Mouse (Mus musculus) C2C12 (cell line): ENCODE measurements around the gene Mcrip1. TPM values are rescaled to one million over a fixed set of nuclear protein-coding genes. Genes with fewer than 3 reads are reported as not detected.
A peak's percentile ranks its signal among the peaks of the same experiment; 100 is the strongest.

Experiments used
- H3K27me3 ChIP-seq: one replicate; pipeline ENCODE4 v1.6.1; 2011; ENCODE audit not compliant: control insufficient read depth, insufficient read depth, insufficient read length
- H3K36me3 ChIP-seq: one replicate; pipeline ENCODE4 v1.6.1; 2011; ENCODE audit not compliant: control insufficient read depth, insufficient read depth
- H3K4me3 ChIP-seq: one replicate; pipeline ENCODE4 v1.5.1; 2011; ENCODE audit warnings: mild to moderate bottlenecking, control low read depth; ENCODE audit not compliant: poor library complexity, insufficient read depth, severe bottlenecking
- H3K79me2 ChIP-seq: one replicate; pipeline ENCODE4 v1.6.1; 2011; ENCODE audit not compliant: control insufficient read depth, insufficient read depth
- H3K79me3 ChIP-seq: one replicate; pipeline ENCODE4 v1.6.1; 2011; ENCODE audit warnings: low read depth, control low read depth
- H3ac ChIP-seq: one replicate; pipeline ENCODE3; 2011; ENCODE audit warnings: low read depth; ENCODE audit not compliant: control insufficient read depth, insufficient read length
- CEBPB ChIP-seq: IDR thresholded peaks from one replicate; pipeline ENCODE4 v1.6.1; 2011; ENCODE audit warnings: low read depth, mild to moderate bottlenecking, control low read depth, moderate library complexity
- CTCF ChIP-seq: IDR thresholded peaks from one replicate; pipeline ENCODE4 v1.5.1; 2011; ENCODE audit not compliant: control insufficient read depth, insufficient read depth, insufficient read length
- FOSL1 ChIP-seq: IDR thresholded peaks from one replicate; pipeline ENCODE4 v1.8.0; 2011; ENCODE audit warnings: mild to moderate bottlenecking, low read length; ENCODE audit not compliant: poor library complexity, insufficient read depth, severe bottlenecking
- MAX ChIP-seq: IDR thresholded peaks from one replicate; pipeline ENCODE4 v1.6.1; 2011; ENCODE audit warnings: mild to moderate bottlenecking, control low read depth
- MYOD1 ChIP-seq: IDR thresholded peaks from one replicate; pipeline ENCODE4 v1.6.1; 2011; ENCODE audit warnings: low read depth; ENCODE audit not compliant: control insufficient read depth, insufficient read length
- MYOG ChIP-seq: IDR thresholded peaks from one replicate; pipeline ENCODE4 v1.6.1; 2011; ENCODE audit not compliant: control insufficient read depth, insufficient read length; ENCODE audit errors: extremely low read depth
- USF1 ChIP-seq: IDR thresholded peaks from one replicate; pipeline ENCODE4 v1.6.1; 2011; ENCODE audit warnings: low read depth, mild to moderate bottlenecking, control low read depth, moderate library complexity
- polyA plus RNA-seq: library from polyadenylated mRNA; unstranded; fragments of >200 nt; fragmentation: generic; extraction: Trizol; gene quantifications from one replicate; pipeline ENCODE4 v1.2.1, GENCODE M21; 2012; ENCODE audit warnings: missing spikeins

Gene Mcrip1
- polyA plus RNA-seq, 1 experiment = 90.7 TPM

DNA sequence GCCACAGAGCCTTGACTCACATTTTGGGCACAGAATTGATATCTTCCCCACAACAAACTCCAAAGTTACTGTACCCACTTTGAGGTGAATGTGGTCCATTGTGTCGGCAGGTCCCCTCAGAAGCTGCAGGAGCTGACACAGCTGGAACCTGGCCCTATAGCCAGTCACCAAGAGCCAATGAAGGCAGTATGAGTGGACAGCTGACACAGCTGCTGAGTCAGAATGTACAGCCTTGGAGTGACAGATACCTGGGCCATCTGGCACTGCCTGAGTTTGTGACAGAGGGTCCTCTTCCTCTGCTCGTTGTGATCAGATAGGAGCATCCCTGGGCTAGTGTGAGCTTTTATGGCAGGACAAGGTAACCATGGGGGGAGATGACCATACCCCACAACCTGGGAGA is 5.7 kb upstream of the Mcrip1 start:
- Histone ChIP-seq H3ac (no peak overlapping the region), H3K79me3 (no peaks in the 10 kb centered on the region), H3K27me3 (no peaks in the 10 kb centered on the region), H3K79me2 (peaks cover 1% of the 10 kb centered on the region), H3K4me3 (no peak overlapping the region), H3K36me3 (peaks cover 12% of the 10 kb centered on the region)
- no peak for TF ChIP-seq FOSL1
- TF ChIP-seq CTCF = no peak
- no peak for TF ChIP-seq MYOG
- TF ChIP-seq CEBPB = no peak
- peak; percentile 46 for TF ChIP-seq MYOD1
- no peak for TF ChIP-seq MAX
- no peak for TF ChIP-seq USF1

DNA sequence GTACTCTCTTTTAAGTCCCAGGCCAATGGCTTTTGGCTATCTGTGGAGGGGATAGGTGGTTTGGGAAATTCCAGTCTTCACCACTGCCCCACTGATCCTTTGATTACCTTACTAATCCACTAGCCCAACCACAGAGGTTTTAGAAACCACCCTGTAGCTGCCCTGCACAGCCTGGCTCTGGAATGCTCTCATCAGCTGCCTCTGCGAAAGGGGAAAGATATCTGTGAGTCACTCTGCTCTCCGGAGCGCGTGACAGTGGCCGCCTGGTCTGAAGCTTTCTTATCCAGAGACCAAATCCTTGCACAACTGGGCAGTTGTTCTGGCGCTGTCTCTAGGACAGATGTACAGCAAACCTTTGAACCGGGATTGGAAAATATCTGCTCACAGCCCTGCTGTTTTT is 5.3 kb upstream of the Mcrip1 start:
- Histone ChIP-seq H3K27me3 (no peaks in the 10 kb centered on the region), H3K4me3 (no peak overlapping the region), H3ac (no peak overlapping the region), H3K79me3 (no peaks in the 10 kb centered on the region), H3K36me3 (peaks cover 8% of the 10 kb centered on the region), H3K79me2 (peaks cover 6% of the 10 kb centered on the region)
- TF ChIP-seq MAX = peak; percentile 71
- TF ChIP-seq USF1 = peak; percentile 59
- TF ChIP-seq MYOD1 = peak; percentile 67
- no peak for TF ChIP-seq CTCF
- TF ChIP-seq FOSL1 = peak; percentile 4
- no peak for TF ChIP-seq MYOG
- TF ChIP-seq CEBPB = peak; percentile 92

DNA sequence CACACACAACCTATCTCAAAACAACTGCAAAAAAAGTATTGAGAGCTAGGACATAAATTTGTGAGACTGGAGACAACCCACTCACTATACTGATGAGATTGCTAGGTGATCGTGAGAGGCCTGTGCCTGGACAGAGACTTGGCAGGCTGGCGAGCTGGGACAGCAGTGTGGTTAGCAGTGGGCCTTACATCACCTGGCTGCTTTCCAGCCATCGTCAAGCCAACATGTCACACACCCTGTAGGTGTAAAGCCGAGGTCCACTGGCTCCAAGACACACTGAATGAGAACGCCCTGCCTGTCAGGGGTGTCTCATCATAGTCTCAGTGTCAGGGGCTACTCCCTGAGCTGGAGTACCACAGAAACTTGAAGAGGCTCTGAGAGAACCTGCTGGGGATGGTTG is 3.2 kb upstream of the Mcrip1 start:
- Histone ChIP-seq H3K79me3 (peaks cover 1% of the 10 kb centered on the region), H3K79me2 (peaks cover 21% of the 10 kb centered on the region), H3K27me3 (no peaks in the 10 kb centered on the region), H3K36me3 (no peaks in the 10 kb centered on the region), H3K4me3 (no peak overlapping the region), H3ac (no peak overlapping the region)
- TF ChIP-seq MYOG (no peak), MAX (no peak), MYOD1 (no peak), CTCF (no peak)

DNA sequence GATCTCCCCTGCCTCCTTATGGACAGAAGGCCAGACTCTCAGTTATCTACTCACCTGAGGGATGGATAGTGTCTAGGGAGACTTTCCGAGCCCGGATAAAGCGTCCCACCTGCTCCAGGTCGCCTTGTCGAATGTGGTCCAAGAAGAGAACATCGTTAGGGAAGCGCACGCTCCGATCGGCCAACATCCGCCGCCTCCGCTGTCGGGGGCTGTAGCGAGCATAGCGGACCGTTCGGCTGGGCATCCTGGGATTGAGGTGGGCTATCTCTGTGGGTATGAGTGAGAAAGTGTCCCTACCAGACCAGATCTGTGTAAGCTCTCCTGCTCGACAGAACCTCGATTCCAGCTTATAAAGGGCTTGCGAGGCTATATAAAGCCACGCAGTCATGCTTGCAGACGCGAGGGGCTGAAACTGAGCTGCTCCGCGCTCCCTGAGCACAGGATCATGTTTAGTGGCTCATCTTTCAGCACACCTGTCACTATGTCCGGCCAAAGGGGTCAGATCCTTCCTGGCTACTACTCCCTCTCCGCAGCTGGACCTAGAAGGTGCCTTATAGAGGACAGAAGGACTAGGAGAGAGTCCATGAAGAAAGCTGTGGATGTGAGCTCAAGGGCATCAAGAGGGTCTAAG is 1.4 kb upstream of the Mcrip1 start, which contains the start of gene Ppp1r27:
Gene Ppp1r27 (minus strand): TSS at position 323 of the 631 bp plus-strand sequence.
- peak within 1 kb of the TSS; percentile 69 for H3ac ChIP-seq
- H3K79me2 ChIP-seq = peaks cover 27% of the 10 kb centered on the region
- H3K4me3 ChIP-seq = peak within 1 kb of the TSS; percentile 84
- H3K27me3 ChIP-seq = no peaks in the 10 kb centered on the region
- TF ChIP-seq FOSL1 (no peak), CTCF (no peak), MAX (no peak), USF1 (no peak), MYOG (no peak), MYOD1 (no peak), CEBPB (no peak)
- H3K79me3 ChIP-seq = peaks cover 1% of the 10 kb centered on the region
- H3K36me3 ChIP-seq = no peaks in the 10 kb centered on the region

DNA sequence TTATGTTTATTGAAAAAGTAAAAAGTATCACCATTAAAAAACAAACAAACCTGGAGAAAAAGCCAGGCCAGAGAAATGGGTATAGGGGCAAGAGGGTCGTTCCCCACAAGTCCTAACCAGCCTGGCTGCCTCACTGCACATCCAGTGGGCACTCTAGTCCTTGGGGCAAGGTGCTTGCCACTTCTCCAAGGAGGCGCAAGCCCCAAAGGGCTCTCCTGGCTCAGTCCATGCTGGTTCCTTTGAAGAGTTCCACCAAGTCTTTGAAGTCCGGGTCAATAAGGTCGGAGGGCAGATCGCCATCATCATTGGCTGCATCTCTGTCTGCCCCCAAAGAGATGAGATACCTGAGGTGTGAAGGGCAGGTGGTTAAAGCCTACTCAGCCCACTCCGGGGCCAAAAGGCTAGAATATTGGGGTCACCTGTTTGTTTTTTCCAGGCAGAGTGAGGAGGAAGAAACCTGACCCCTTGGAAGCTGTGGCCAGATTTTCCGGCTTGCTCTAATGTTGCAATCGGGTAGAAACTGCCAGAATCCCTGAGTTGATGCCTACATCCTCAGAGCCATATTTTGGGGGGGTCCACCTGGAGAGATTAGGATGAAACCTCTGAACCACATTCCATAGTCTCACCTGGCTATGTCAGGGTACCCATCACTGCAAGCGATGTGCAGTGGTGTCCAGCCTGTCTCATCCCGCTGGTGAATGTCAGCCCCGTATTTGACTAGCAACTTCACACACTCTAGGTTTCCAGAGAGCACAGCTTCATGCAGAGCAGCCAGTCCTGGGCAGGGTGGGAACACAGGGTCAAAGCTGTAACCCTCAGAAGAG is 671 bp upstream of the Mcrip1 start:
- H3K27me3 ChIP-seq = no peaks in the 10 kb centered on the region
- TF ChIP-seq MYOG = no peak
- no peak for TF ChIP-seq MYOD1
- TF ChIP-seq CTCF = no peak
- TF ChIP-seq USF1 = no peak
- no peak for TF ChIP-seq FOSL1
- no peak for TF ChIP-seq CEBPB
- no peak for TF ChIP-seq MAX
- no peaks in the 10 kb centered on the region for H3K36me3 ChIP-seq
- H3K79me2 ChIP-seq = peaks cover 27% of the 10 kb centered on the region
- H3K4me3 ChIP-seq = peak overlapping the region; percentile 84
- peak overlapping the region; percentile 69 for H3ac ChIP-seq
- peaks cover 1% of the 10 kb centered on the region for H3K79me3 ChIP-seq

DNA sequence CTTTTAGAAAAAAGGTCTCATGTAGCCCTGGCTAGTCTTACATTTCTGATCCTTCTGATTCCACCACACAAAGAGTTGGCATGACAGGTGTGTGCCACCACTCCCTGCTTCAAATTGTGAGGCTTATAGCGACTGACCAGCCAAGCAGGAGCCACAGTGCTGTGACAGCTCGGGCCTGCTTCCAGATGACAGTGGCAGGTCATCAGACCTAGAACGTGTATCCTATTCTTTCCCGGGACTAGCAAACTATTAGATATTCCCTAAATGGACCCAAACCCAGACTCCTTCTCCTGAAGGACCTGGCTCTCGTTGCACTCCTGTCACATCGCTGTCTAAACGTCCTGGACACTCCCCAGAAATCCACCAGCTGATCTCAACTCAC is 750 bp downstream of the Mcrip1 start:
- H3K4me3 ChIP-seq = peak overlapping the region; percentile 84
- no peaks in the 10 kb centered on the region for H3K27me3 ChIP-seq
- no peak for TF ChIP-seq USF1
- peak overlapping the region; percentile 86 for H3ac ChIP-seq
- peaks cover 1% of the 10 kb centered on the region for H3K79me3 ChIP-seq
- peaks cover 2% of the 10 kb centered on the region for H3K36me3 ChIP-seq
- peaks cover 27% of the 10 kb centered on the region for H3K79me2 ChIP-seq
